Mouse (Mus musculus) heart, adult 2 months (tissue): ENCODE results near the gene Olfr519.

Experiments
- CTCF ChIP-seq: fragments of 200-600 bp; IDR thresholded peaks from 2 replicates; pipeline ENCODE4 v1.8.1; 2022; ENCODE audit warnings: antibody characterized with exemption, mild to moderate bottlenecking, moderate library complexity
- EP300 ChIP-seq: fragments of 200-500 bp; IDR thresholded peaks from 2 replicates; pipeline ENCODE4 v1.6.1; 2011; ENCODE audit warnings: low read depth, low read length, control low read depth; ENCODE audit not compliant: insufficient read depth
- POLR2A ChIP-seq: fragments of 200-500 bp; IDR thresholded peaks from 2 replicates; pipeline ENCODE4 v1.6.1; 2011; ENCODE audit warnings: mild to moderate bottlenecking, low read depth, low read length, control low read depth; ENCODE audit not compliant: insufficient read depth

DNA sequence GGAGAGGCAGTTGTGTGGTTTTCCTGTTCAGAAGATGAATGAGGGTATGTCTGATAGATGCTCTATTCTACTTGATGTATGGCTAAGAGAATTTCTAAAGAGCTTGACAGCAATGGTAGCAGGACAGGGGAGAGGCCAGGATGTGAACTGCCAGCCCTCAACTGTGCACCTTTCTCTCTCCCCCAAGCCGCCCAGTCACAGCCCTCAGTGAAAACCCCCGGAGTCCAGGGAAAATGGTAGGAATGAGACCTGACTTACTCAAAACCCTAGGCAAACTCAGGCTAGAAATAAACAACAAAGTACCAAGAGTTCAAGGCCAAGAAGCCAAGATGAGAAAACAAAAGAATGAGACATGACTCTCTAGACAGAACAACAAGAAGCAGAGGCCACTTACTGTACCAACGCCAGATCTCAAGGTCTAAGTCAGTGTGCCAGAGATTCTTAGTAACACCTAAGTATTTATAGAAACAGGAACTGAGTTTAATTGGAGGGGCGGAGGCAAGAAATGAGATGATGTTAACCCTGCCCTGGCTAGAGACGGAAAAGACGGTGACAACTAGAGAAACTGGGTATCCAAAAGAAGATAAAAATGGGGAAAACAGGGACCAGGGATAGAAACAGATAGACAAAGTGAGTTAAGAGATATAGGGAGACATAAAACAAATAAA is 35.6 kb upstream of the Olfr519 start, which contains the start of gene Nlrp10:
- TF ChIP-seq CTCF = no peak
- no peak for TF ChIP-seq POLR2A
- TF ChIP-seq EP300 = no peak
